9 mouse cellular contexts compared by ENCODE assay signal in genomic region chr3:65658081-65658612, GRCm38 (mm10). TPM values are rescaled to one million over a fixed set of nuclear protein-coding genes. Genes with fewer than 3 reads are reported as not detected.
A peak's percentile ranks its signal among the peaks of the same experiment; 100 is the strongest.
DNase-seq lines count a peak whose midpoint lies in the region; ATAC-seq and TF ChIP-seq lines count a peak whose summit lies in the region.
"Had no signal": no experiment of that assay in that cellular context is flagged by ENCODE, and none has a peak within 500 bp of the region (broad histone marks: within the 10 kb centered on the region; RNA-seq: fewer than 3 reads in every experiment).

No protein-coding gene starts in this region.

- 5% methylated on average over 18 of the region's 18 CpGs for WGBS in hindbrain, embryonic 11.5 days
- WGBS in midbrain, embryonic 12.5 days, result 3% methylated on average over 18 of the region's 18 CpGs

- no peaks in the 10 kb centered on the region for H3K36me3 ChIP-seq in ES-E14 (ENCODE audit: control insufficient read depth, insufficient read depth, low read length, poor library complexity, severe bottlenecking)
- H3K36me3 ChIP-seq in hindbrain, embryonic 11.5 days (ENCODE audit: control insufficient read depth, insufficient read depth, low read length), result no peaks in the 10 kb centered on the region
- no peaks in the 10 kb centered on the region for H3K36me3 ChIP-seq in midbrain, embryonic 12.5 days

- peak overlapping the region in 1 of 2 experiments; percentile 65; a peak in 2 of 4 replicates for H3K4me3 ChIP-seq in ES-E14 (ENCODE audit: insufficient read depth in 1 of 2, low read depth in 1 of 2, low read length in 2 of 2, poor library complexity in 1 of 2, severe bottlenecking in 1 of 2)
- peak overlapping the region; percentile 57 for H3K4me3 ChIP-seq in hindbrain, embryonic 11.5 days (ENCODE audit: low read depth, low read length)
- H3K4me3 ChIP-seq in midbrain, embryonic 12.5 days, result peak overlapping the region; percentile 58

- peak overlapping the region; percentile 98 for H3K4me2 ChIP-seq in hindbrain, embryonic 11.5 days (replicated peaks; ENCODE audit: low read depth, low read length)
- peak overlapping the region; percentile 99 for H3K4me2 ChIP-seq in midbrain, embryonic 12.5 days (replicated peaks)

- H3K9ac ChIP-seq in ES-E14 (ENCODE audit: insufficient read depth, low read depth, low read length, poor library complexity, severe bottlenecking), result no peak overlapping the region
- no peak overlapping the region for H3K9ac ChIP-seq in hindbrain, embryonic 11.5 days (ENCODE audit: low read depth, low read length)
- peak overlapping the region; percentile 68 for H3K9ac ChIP-seq in midbrain, embryonic 12.5 days (replicated peaks)

- no peak for ATAC-seq in CD4-positive, CD25-positive, alpha-beta regulatory T cell, adult 4 months
- ATAC-seq in hindbrain, embryonic 11.5 days (ENCODE audit: low FRiP score), result peak; percentile 36
- peak; percentile 52 for ATAC-seq in midbrain, embryonic 12.5 days (ENCODE audit: low FRiP score, low read depth)

- no peaks in the 10 kb centered on the region for H3K9me3 ChIP-seq in ES-E14 (ENCODE audit: control insufficient read depth, insufficient read depth, low read depth, low read length)
- no peaks in the 10 kb centered on the region for H3K9me3 ChIP-seq in hindbrain, embryonic 11.5 days (ENCODE audit: control insufficient read depth, low read length)
- H3K9me3 ChIP-seq in midbrain, embryonic 12.5 days, result no peaks in the 10 kb centered on the region

- in situ Hi-C loops in ES-E14 (cut with MboI; ENCODE audit: low sequenced_read_pairs in 2 of 2, unreplicated experiment in 2 of 2), result no loop called here

- H3K27ac ChIP-seq in ES-E14 (ENCODE audit: insufficient read depth, low read depth, low read length, poor library complexity, severe bottlenecking), result peak overlapping the region; percentile 79; the same call in 1 of the 2 replicates
- H3K27ac ChIP-seq in hindbrain, embryonic 11.5 days (ENCODE audit: low read depth, low read length), result no peak overlapping the region
- H3K27ac ChIP-seq in midbrain, embryonic 12.5 days (replicated peaks), result no peak overlapping the region

- peaks cover 2% of the 10 kb centered on the region; the same call in 1 of the 2 replicates for H3K27me3 ChIP-seq in hindbrain, embryonic 11.5 days (ENCODE audit: control insufficient read depth, insufficient read depth, low read length)
- peaks cover 46% of the 10 kb centered on the region for H3K27me3 ChIP-seq in midbrain, embryonic 12.5 days

- DNase-seq in CD4-positive, CD25-positive, alpha-beta regulatory T cell, adult 2 months (ENCODE audit: low read depth, low spot score), result peak; percentile 14
- no peak for DNase-seq in ES-E14 (ENCODE audit: low read depth, low spot score)
- peak; percentile 58 for DNase-seq in hindbrain, embryonic 11.5 days (ENCODE audit: low spot score)
- no peak for DNase-seq in right cerebral cortex, postnatal 25 days
- no peak for DNase-seq in urinary bladder, postnatal 10 days (ENCODE audit: low spot score)
- DNase-seq in thymus, postnatal 4 days, result no peak

- H3K4me1 ChIP-seq in ES-E14 (ENCODE audit: control insufficient read depth in 2 of 2, insufficient read depth in 2 of 2, low read length in 2 of 2, poor library complexity in 1 of 2), result peaks cover 15 to 18% of the 10 kb centered on the region in 2 experiments
- H3K4me1 ChIP-seq in hindbrain, embryonic 11.5 days (replicated peaks; ENCODE audit: control insufficient read depth, insufficient read depth, low read length), result 0 out of 2 replicates have a peak, but pooled peaks cover 2% of the 10 kb centered on the region
- peaks cover 29% of the 10 kb centered on the region for H3K4me1 ChIP-seq in midbrain, embryonic 12.5 days

TF ChIP-seq in ES-E14, 5 proteins besides CTCF, POLR2A, EP300 and RAD21:
- TF ChIP-seq CHD2 (IDR thresholded peaks at IDR 0.05; ENCODE audit: low read depth, low read length), result no peak
- TF ChIP-seq MAFK (IDR thresholded peaks at IDR 0.05; ENCODE audit: insufficient read depth, low read depth, low read length), result no peak
- TF ChIP-seq ZNF384 (IDR thresholded peaks at IDR 0.05; ENCODE audit: low read depth, low read length), result no peak
- no peak for TF ChIP-seq HCFC1 (IDR thresholded peaks at IDR 0.05; ENCODE audit: borderline replicate concordance, insufficient read depth, low read length)
- no peak for TF ChIP-seq ZC3H11A (IDR thresholded peaks at IDR 0.05; ENCODE audit: borderline replicate concordance, low read depth, low read length)

RNA-seq across cellular contexts. Expression of gene Lekr1, which starts 7.9 kb away (rescaled TPM):
- polyA plus RNA-seq in CD4-positive, CD25-positive, alpha-beta regulatory T cell, adult 4 months (2017; shearing (Covaris generic)), result under 1 TPM in 1 of 2 experiments, not detected in 1; 0.20 TPM
- total RNA-seq in ES-E14 (2012; rRNA removed), result 1.1 and 1.2 TPM in 2 replicates
- polyA plus RNA-seq in hindbrain, embryonic 11.5 days (2014; fragmentation: Nextera tagmentation; extraction: Ambion mirVana), result 7.2 and 7.6 TPM in 2 replicates
- polyA plus RNA-seq in midbrain, embryonic 12.5 days (2016; fragmentation: Nextera tagmentation; extraction: Ambion mirVana), result 4.6 and 6.7 TPM in 2 replicates
- polyA plus RNA-seq: liver, adult 2 months had no signal

Comparison
In these comparisons a context has a peak if more than half of its experiments do, and no peak if none do; other contexts are left out.
1. DNase-seq: peak in CD4-positive, CD25-positive, alpha-beta regulatory T cell, adult 2 months (single experiment) and hindbrain, embryonic 11.5 days (single experiment); none in ES-E14 (single experiment), right cerebral cortex, postnatal 25 days (single experiment), urinary bladder, postnatal 10 days (single experiment) and thymus, postnatal 4 days (single experiment).